Mouse (Mus musculus) adrenal gland, postnatal 4 days (tissue): ENCODE data around the gene Mapk8ip3. TPM values are rescaled to one million over a fixed set of nuclear protein-coding genes. Genes with fewer than 3 reads are reported as not detected.
"Not testable (repeated sequence)": the region's sequence is repeated elsewhere in the genome, so short reads cannot be mapped to it uniquely, and the experiment has no call there.

ENCODE experiments used
- DNase-seq, 2 experiments: peaks; one replicate each; pipeline ENCODE4 v3.0.0; 2021 to 2022; ENCODE audit warnings: low spot score in 2 of 2, mixed read lengths in 2 of 2
- long read RNA-seq, 2 experiments: library from polyadenylated mRNA; stranded (forward); transcript quantifications; one replicate each; pipeline ENCODE4 v2.0.0; 2021
- total RNA-seq, 2 experiments: library from RNA; stranded (reverse); gene quantifications; 2 replicates each; pipeline ENCODE4 v1.2.3; 2021

Gene Mapk8ip3
- total RNA-seq = 100 to 1,000 TPM; 150 to 153 TPM
- long read RNA-seq, experiment 1, partial matches to known transcripts = 16 of 28 reads
- long read RNA-seq, experiment 1, other reads (novel, unspliced or antisense) = 11 of 28 reads
- long read RNA-seq, experiment 2, partial matches to known transcripts = 33 of 69 reads
- long read RNA-seq, experiment 2, other reads (novel, unspliced or antisense) = 35 of 69 reads

DNA sequence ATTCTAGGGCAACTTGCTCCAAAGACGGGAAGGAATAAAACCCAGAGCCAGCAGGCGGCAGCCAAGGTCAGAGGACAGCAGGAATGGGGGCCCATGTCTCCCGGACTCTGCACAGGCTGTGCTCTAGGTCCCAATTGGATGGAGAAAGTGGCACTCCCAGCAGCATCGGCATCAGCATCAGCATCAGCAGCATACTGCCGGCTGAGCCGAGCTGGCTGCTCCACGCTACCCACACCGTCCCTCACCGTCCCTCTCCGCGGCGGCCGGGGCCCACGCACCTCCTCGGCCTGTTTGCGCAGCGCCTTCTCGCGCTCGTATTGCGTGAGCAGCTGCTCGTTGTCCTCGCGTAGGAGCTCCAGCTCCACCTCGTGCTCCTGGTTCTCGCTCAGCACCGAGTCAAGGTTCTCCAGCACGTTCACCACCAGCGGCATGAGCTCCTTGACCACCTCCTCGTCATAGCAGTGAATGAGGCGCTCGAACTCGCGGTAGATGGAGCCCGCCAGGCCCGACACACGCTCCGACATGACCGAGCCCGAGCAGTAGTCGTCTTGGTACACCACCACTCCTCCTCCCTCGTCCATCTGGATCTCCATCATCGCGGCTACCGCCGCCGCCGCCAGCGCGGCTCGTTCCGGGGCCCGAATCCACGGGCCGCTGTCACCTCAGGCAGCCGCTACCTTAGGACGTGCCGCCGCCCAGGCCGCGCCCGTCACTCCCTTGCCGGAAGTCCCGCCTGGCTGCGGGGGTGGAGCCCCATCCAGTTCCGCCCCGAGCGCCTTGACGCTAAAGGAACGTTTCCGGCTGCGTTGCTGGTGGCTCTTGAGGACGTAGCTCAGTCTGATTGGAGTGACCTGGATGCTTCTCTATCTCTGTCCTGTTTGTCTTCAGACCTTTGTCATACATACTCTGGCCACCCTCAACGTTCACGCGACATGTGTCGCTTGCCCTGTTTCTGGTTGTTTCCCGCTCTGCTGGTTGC is at the start of gene Mapk8ip3:
Gene Mapk8ip3, minus strand, starts transcription at position 719 of the 979 bp plus-strand sequence.
- peak; percentile 89 to 90 for DNase-seq

DNA sequence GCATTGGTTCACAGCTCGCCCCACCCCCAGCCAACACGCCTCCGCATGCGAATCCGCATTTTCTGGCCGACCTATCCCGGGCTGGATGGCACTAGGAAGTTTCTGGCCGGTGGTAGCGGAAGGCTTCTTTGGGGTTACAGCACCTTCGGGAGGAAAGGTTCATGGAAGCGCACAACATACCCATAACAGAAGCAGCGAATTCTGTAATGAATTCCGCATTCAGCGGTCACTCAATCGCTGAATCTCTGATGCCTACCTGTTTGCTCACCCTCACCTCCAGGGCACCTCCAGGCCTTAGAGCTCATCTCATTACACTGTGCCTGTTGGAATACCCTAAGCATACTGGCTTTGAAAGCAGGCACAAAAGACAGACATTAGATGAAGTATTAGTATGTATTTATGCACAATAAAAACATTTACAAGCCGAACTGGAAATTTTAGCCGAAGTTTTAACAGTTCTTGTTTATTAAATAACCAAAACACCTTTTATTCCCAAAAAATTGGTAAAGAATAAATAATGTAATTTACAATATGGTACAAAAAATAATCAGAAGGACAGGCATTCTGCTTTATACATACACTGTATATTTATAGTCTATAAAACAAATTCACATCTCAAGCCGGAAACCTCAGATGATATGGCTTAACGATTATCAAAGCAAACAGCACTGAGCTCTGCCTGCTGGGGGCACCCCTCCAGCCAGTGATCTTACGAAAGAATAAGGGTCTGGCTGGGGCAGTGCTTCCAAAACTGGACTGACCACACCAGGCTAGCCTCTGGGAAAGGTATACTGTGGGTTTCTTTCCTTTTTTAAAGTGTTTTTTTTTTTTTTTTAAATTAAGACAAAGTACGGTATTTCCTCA is 24.3 kb upstream of the Mapk8ip3 start:
- DNase-seq = no peak

DNA sequence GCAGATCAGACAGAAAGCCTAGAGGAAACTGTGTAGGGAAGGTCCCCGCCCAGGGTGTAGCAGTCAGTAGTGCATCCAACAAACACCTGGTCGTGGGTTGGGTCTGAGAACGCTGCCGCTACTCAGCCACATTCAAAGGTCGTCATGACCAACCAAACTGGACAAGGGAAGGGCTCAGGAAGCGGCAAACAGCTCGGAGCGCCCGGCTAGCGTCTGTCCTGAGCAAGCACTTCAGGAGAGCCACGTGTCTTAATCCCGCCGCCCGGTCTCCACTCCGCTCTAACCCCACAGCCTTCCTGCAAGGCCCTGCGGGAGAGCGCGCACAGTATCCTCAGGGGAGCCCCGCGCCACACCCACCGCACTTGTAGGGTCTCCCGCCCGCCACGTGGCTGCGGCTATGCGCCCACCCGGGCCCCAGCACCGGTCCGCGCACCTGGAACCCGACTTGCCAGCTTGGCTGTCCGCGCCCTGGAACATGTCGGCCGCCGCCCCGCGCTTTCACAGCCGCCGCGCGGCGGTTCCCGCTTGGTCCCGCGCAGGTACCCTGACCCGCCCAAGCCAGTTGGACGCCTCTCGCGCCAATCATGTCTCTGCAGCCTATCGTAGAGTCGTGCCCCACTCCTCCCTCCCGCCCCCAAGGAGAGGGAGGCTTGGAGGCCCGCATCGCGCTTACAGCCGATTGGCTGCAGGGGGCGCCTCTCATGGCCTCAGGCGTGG is 23.5 kb upstream of the Mapk8ip3 start, which contains the start of gene Jpt2:
Gene Jpt2, minus strand, starts transcription at position 555 of the 717 bp plus-strand sequence.
- peak; percentile 95 to 98 for DNase-seq

DNA sequence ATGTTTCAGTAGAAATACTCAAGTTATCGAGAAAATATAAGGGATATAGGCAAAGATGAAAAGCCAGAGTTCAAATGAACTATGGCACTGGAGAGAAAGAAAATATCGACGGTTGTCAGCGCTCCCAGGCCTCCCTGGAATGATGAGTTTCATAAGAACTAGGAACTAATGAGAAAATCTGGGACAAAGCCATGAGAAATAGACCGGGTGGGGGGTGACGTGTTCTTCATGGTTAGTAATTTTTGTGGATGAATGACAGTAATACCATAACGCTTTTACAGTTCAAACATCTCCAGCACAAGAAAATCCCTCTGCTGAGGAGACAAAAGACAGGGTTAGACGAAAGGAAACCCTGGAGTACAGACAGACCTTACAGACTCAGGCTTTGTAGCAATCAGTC is 22.6 kb upstream of the Mapk8ip3 start:
- no peak for DNase-seq

DNA sequence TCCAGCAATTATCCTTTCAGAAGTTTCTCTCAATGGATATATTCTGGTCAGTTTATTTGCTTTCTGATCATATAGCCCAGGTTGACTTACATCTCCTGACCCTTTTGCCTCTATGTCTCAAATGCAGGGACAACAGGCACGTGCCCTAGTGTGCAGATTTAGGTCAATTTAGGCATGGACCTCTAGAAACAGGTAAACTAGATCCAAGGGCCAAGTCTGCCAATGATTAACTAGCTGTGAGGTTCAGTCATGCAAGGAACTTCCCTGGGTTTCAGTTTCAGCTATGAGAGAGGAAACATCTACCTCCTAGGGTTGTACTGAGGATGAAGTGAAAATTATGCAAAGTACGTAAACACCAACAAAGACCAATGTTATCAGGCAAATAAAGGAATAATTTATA is 16.5 kb upstream of the Mapk8ip3 start:
- DNase-seq = no peak

DNA sequence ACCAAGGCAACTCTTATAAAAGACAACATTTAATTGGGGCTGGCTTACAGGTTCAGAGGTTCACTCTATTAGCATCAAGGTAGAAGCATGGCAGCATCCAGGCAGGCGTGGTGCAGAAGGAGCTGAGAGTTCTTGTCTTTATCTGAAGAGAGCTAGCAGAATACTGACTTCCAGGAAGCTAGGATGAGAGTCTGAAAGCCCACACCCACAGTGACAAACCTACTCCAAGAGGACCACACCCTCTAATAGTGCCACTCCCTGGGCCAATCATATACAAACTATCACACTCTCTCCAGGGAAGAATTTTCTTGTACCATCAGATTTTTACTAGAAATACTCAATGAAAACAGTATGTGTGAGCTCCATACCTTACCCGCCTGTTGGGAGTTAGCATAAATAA is 13.9 kb upstream of the Mapk8ip3 start:
- no peak for DNase-seq

DNA sequence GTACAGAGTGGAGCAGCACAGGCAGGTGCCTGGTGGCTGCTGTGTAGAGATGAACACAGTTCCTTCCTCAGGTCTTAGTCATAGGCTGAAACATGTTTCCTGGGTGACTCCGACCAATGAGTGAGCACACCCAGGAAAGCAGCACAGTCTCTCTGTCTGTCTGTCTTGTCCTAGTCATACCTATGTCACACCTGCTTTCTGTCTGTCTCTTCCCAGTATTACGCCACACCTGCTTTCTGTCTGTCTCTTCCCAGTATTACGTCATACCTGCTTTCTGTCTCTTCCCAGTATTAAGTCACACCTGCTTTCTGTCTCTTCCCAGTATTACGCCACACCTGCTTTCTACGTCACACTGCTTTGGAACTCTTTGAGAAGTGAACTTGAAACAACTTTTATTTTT is 11.4 kb upstream of the Mapk8ip3 start:
- no peak for DNase-seq

DNA sequence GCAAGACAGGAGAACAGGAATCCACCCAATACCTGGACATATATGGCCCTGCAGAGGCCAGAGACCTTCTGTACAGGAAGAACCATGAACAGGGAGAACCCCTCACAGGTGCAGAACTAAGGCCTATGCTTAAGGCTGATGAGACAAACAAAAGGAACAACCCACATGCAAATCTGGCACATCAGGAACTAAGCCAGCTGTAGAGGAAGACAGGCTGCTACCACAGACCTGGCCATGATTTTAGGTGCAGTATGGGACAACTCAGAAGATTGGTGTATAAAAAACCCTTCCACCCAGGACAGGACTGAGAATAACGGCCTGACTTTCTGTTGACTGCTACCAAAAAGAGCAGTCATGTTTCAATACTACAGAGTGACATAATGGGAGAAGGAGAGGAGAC is 6.8 kb upstream of the Mapk8ip3 start:
- DNase-seq = not testable (repeated sequence)

DNA sequence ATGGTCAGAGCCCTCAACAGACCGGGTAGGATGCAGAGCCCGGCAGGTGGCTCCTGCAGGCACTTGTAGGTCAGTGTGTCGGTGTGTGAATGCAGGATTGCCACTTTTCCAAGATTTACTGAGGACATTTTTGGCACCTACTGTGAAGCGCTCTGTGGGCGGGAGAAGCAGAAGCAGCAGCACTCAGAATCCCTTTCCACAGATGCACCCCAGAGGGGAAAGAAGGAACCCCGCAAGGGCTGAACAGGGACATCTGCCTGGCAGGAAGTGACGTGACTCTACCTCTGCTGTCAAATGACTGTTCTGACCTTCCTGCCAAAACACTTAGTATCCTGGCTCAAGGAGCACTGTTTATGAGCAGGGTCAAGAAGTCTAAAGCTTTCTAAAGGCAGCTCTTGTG is 6.3 kb upstream of the Mapk8ip3 start:
- DNase-seq = no peak

DNA sequence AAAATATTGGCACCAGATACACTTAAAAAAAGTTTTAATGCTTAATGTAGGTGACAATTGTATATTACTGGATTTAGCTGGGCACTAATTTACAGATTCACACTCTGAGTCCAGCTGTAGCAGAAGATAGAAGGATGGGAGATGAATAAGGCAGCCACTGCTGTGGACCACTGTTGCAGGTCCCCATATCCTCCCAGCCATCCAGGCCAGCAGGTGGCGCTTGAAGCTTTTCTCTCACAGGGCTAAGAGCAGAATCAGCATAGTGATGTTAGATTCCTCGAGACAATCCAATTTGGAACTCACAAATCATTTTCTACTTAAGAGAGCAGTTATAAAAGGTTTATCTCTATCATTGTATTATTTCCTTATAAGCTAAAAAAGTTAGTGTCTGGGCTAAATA is 5.7 kb upstream of the Mapk8ip3 start:
- DNase-seq = not testable (repeated sequence)

DNA sequence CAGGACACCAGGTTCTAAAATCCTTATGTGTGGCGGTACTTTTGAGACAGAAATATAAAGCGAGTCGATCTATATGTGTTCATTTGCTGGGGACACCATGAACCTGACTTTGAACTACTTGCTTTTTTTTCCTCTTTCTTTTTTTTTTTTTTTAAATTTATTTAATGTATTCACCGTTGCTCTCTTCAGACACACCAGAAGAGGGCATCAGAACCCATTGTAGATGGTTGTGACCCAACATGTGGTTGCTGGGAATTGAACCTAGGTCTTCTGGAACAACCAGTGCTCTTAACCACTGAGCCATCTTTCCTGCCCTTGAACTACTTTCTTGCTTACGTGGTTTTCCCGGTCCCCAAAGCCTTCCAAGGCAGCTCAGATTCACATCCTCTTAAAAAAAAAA is 489 bp upstream of the Mapk8ip3 start:
- DNase-seq = no peak

DNA sequence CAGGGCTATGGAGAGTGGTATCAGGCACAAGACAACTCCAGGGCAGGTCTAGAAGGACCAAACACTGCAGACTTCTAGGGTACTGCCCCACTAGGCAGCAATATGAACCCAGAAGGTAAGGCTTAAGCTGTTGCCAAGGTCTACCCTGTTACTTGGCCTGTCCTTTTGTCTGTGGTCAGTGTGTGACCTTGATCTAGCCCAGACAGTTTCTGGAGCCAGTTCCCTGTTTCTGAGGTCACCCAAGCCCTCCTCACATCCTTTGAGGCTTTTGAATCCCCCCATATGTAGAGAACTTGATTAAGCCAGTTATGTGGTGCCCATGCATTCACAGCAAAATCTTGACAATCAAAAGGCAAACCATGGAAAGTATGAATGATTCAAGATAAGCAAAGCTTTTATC is 1.1 kb downstream of the Mapk8ip3 start:
- DNase-seq = no peak

DNA sequence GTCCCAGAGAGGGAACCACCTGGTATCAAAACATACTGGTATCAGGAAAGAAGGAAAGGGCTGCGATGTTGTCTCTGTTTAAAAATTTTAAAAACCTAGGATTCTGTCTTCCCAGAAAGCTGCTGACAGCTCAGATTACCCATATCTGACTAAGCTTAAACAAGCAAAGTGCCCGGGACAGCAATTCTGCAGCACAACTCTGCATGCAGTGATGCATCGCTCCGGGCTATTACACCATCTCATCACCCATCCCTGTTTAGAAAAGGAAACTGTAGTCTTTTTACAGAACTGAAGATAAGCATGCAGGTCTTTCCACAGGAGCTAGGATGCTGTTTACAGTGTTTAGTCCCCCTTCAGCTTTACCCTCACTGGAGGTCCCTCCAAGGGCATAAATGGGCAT is 1.9 kb downstream of the Mapk8ip3 start:
- no peak for DNase-seq

DNA sequence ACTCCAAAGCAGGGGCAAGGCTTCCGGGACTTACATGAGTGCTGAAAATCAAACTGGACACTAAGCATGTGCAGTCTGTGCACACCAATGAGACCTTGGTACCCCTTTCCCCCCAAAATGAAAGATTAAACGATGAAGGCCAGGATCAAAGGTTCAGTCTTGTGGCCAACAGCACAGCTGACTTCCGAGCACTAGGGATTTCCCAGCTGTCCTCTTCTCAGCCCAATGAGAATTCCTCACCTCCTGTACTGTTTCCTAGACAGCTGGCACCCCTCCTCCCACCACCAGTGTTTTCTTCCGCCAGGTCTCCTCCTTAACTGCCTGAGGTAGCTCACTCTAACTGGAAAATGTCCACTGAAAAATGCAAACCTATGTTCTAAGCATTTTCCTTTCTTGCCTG is 3.6 kb downstream of the Mapk8ip3 start:
- DNase-seq = no peak

DNA sequence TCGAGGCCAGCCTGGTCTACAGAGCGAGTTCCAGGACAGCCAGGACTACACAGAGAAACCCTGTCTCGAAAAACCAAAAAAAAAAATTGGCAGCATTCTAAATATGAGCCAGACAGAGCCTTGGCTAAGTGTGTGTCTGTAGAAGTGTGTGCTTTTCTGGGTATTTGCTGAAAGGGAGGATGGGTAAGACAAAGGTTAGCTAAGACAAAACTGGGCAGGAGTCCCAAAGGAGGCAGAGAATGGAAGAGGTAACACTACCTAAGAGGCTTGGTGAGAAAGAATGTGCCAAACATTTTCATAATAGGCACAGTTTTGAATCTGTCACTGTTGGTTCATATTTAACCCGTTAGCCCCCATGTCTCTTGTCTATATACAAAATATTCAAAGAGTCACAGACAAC is 4.3 kb downstream of the Mapk8ip3 start:
- DNase-seq = no peak

DNA sequence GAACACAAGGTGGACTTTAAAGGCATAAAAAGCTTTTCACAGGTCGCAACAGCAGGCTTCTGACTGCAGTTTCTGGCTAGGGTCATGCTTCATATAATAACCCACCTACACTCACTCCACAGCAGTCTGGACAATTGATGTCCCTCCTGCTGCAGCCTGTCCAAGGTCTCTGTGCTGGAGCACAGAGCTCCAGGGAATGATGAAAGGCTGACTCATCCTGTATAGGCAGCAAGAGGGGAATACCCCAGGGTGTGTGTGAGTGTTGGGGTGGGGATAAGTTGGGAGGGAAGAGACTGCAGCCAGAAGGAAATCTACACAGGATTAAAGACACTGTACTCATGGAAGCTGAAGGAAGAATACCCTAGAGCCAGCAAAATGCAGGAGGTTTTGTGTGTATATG is 7.3 kb downstream of the Mapk8ip3 start:
- no peak for DNase-seq

DNA sequence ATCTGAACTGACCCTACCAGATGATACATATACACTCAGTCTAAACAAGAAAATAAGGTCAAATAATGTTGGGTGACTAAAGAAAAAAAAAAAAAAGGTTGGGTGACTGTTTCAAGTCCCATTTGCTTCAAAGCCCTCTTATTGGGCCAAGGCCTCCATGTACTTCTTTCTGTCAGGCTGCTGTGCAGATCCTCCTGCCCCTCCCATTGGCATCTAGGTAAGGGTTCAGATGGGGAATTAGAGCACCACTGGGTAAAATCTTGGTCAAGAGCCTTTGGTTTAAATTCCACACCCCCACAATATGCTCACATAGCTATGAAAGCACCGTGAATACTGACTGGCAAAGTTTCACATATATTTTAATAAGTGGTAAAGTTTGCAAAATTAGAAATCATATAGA is 13.5 kb downstream of the Mapk8ip3 start:
- no peak for DNase-seq

DNA sequence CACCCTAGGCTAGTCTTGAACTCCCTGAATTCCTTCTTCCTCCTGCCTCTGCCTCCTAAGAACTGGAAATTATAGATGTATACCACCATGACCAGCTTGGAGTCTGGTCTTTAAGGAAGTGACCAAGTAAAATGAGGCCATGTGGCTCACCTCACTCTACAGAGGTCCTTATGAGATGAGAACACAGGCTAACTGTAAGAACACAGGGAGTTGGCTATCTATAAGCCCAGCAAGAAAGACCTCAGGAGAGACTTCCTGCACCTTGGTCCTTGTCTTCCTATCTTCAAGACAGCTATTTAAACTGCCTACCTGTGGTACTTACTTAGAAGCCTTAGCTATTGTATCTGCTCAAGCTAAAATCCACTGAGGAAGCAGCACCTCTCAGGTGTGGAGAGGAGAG is 22.8 kb downstream of the Mapk8ip3 start:
- DNase-seq = no peak

DNA sequence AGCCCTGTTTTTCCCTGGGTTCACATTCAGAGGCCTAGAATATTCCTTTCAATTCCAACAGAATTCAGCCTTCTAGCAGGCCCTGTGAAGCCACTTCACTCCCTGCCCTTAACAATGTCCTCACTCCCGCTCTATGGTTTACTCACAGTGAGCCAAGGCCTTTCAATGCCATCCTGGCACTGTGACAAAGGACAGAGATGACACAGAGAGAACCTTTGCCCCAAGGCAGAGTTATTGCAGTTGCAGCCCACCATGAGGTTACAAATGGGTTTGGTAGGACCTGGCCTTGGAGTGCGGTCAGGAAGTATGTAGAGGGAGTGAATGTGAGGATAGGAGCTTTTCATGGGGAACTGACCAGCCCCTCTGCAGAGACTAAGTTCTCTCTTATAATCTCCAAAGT is 29.2 kb downstream of the Mapk8ip3 start:
- DNase-seq = peak in 1 of 2 experiments; percentile 60

DNA sequence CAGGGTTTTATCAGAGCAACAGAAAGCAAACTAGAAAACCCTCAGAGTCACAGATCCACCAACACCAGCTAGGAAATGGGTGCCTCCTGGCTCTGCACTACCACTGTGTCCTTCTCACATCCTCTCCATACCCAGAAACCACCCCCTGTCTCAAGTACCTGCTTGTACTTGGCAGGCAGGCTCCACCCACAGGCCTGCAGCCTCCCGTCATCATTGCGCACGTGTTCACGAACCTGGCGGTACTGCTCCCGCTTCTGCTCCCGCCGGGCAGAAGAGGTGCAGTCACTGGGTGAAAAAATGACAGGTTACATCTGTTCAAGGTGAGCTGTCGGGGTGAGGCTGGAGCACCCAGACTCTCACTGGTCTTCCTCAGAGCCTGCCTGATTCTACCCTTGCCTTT is 33.0 kb downstream of the Mapk8ip3 start:
- no peak for DNase-seq
